Mouse (Mus musculus) forebrain, embryonic 10.5 days (tissue): ENCODE measurements around the gene Cd300ld5. TPM values are rescaled to one million over a fixed set of nuclear protein-coding genes. Genes with fewer than 3 reads are reported as not detected.

Experiments
- DNase-seq: peaks from one replicate; pipeline ENCODE4 v3.0.0-alpha.2; 2017; ENCODE audit warnings: low spot score; ENCODE audit errors: extremely low spot score
- H3K27ac ChIP-seq: fragments of 300-500 bp; sonication (generic); 2 replicates; pipeline ENCODE4 v1.5.1; 2016; ENCODE audit warnings: mild to moderate bottlenecking
- H3K27me3 ChIP-seq: fragments of 300-500 bp; sonication (generic); 2 replicates; pipeline ENCODE4 v1.6.1; 2016; ENCODE audit warnings: mild to moderate bottlenecking; ENCODE audit not compliant: poor library complexity, severe bottlenecking
- H3K36me3 ChIP-seq: fragments of 300-500 bp; sonication (generic); replicated peaks from 2 replicates; pipeline ENCODE4 v1.6.1; 2016; ENCODE audit warnings: mild to moderate bottlenecking, moderate library complexity
- H3K4me1 ChIP-seq: fragments of 300-500 bp; sonication (generic); 2 replicates; pipeline ENCODE4 v1.6.1; 2016
- H3K4me3 ChIP-seq: fragments of 300-500 bp; sonication (generic); 2 replicates; pipeline ENCODE4 v1.5.1; 2016; ENCODE audit warnings: mild to moderate bottlenecking, moderate library complexity
- H3K9me3 ChIP-seq: fragments of 300-500 bp; sonication (generic); 2 replicates; pipeline ENCODE4 v1.6.1; 2016; ENCODE audit warnings: mild to moderate bottlenecking, moderate library complexity
- WGBS: fragments of 180-500 bp; shearing (Covaris S2); methylation state at CpG from one replicate; pipeline ENCODE4 v1.1.7; 2016; 5-methylcytosine and 5-hydroxymethylcytosine counted together
- polyA plus RNA-seq: library from polyadenylated mRNA; unstranded; fragments of >200 nt; fragmentation: Nextera tagmentation; extraction: Ambion mirVana; gene quantifications from 2 replicates; pipeline ENCODE4 v1.2.1, GENCODE M21; 2016

Gene Cd300ld5
- polyA plus RNA-seq, 1 experiment from 2014 or later: not detected

DNA sequence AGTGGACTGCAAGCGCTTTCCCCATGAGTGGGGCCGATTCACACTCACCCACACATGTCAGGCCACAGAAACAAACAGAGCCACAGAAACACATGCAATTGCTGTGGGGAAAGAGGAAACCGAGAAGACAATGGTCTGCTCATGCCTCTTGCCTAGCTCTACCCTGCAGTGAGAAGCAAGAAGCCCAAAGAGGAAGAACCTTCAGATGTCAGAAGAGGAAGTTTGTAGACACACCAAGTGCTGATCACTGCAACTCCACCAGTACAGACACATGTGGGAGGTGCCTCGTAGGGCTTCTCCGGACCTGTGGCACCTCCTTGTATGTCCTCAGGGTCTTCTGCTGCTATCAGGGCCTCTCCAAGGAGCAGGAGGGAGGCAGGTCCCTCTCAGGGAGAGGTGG lies 33.5 kb downstream of the Cd300ld5 start:
- no peak overlapping the region for H3K4me3 ChIP-seq
- H3K27me3 ChIP-seq: no peaks in the 10 kb centered on the region
- no peak overlapping the region for H3K27ac ChIP-seq
- no peaks in the 10 kb centered on the region for H3K4me1 ChIP-seq
- no peaks in the 10 kb centered on the region for H3K9me3 ChIP-seq
- 91% methylated on average over 5 of the region's 5 CpGs for WGBS
- no peaks in the 10 kb centered on the region for H3K36me3 ChIP-seq
- no peak for DNase-seq

DNA sequence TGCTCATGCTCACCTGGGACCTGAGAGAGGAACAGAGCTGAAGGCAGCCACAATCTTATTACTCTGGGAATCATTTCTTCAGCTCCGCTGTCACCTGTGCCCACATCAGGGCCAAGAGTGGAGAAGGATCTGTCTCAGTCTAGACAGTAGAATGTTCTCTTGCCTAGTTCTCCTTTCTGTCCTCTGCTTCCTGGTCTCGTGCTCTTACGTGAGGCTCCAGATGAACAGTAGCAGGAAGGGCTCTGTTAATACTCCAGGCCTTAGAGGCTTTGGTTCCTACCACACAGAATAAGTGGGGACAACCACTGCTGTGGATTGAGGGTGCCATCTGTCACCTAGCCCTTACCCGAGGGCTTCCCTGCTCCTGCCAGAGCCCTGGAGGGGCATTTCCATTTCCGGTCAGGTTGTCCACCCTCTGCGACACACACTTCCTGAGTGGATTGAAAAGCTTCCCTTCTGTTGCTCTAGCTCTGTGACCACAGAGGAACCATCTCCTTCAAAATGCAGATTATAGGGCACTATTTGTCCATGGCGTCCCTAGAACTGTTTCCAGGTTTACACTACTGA lies 36.0 kb downstream of the Cd300ld5 start, which contains the start of gene Cd300c2:
Gene Cd300c2, minus strand, starts transcription at position 407 of the 567 bp plus-strand sequence.
- no peaks in the 10 kb centered on the region for H3K27me3 ChIP-seq
- DNase-seq: no peak
- no peaks in the 10 kb centered on the region for H3K4me1 ChIP-seq
- 90% methylated on average over 7 of the region's 7 CpGs for WGBS
- no peaks in the 10 kb centered on the region for H3K36me3 ChIP-seq
- H3K9me3 ChIP-seq: no peaks in the 10 kb centered on the region
- H3K4me3 ChIP-seq: no peak within 1 kb of the TSS
- no peak within 1 kb of the TSS for H3K27ac ChIP-seq

DNA sequence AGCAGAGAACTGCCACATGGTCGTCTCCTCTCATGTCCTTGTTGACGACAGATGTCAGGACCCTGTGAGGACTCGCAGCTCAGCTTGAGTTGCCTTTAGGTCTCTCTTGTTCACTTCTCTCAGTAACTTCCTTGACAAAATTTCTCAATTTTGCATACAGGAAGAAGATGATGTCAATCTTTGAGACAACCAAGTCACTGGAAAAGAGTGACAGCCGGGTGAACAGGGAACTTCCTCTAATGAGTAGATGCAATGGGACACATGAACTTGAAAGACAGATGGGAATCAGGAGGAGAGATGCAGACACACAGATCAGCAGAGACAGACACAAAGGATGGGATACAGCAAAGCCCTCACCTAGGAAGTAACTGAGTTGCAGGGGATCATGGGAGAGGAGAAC lies 47.8 kb downstream of the Cd300ld5 start, which contains the start of gene Cd300ld:
Gene Cd300ld, minus strand, starts transcription at position 130 of the 400 bp plus-strand sequence.
- no peaks in the 10 kb centered on the region for H3K4me1 ChIP-seq
- 85% methylated on average over 4 of the region's 4 CpGs for WGBS

DNA sequence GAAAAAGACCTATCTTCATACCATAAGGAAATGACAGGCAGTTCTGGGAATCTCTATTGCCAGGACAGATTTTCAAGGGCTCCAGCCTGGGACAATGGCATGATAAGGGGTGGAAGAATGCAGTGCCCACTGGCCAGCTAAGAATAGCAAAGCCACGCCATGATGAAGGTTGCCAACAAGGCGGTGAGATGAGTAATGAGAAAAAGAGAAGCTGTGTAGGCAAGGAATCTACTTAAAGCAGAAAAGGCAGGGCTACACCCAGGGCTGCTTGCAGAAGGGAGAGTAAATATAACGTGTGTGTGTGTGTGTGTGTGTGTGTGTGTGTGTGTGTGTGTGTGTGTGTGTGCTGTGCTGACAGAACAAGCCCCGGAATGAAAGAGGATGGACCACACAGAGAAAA lies 55.7 kb downstream of the Cd300ld5 start:
- Histone ChIP-seq H3K4me3 (no peak overlapping the region), H3K27ac (no peak overlapping the region), H3K27me3 (no peaks in the 10 kb centered on the region), H3K4me1 (no peaks in the 10 kb centered on the region), H3K9me3 (peaks cover 38% of the 10 kb centered on the region), H3K36me3 (no peaks in the 10 kb centered on the region)
- WGBS: 85% methylated on average over 4 of the region's 4 CpGs
- no peak for DNase-seq

More for the DNA sequence above, 47.8 kb downstream of the Cd300ld5 start, which contains the start of gene Cd300ld:
- Histone ChIP-seq H3K9me3 (no peaks in the 10 kb centered on the region), H3K27me3 (no peaks in the 10 kb centered on the region), H3K27ac (no peak within 1 kb of the TSS), H3K4me3 (no peak within 1 kb of the TSS), H3K36me3 (no peaks in the 10 kb centered on the region)
- DNase-seq: no peak

Other genes with a start within 250 kb of the Cd300ld5 start
- 20.7 and 20.8 TPM in 2 replicates for gene Btbd17, start 241.8 kb downstream of the Cd300ld5 start, polyA plus RNA-seq
- gene Gpr142, start 238.8 kb downstream of the Cd300ld5 start, polyA plus RNA-seq: 0.21 TPM in 1 of 2 replicates, not detected in the other
- 31.7 and 32.3 TPM in 2 replicates for gene Gprc5c, start 186.6 kb downstream of the Cd300ld5 start, polyA plus RNA-seq
- 0.42 and 1.3 TPM in 2 replicates for gene Cd300a, start 147.7 kb downstream of the Cd300ld5 start, polyA plus RNA-seq
- gene Cd300lb, start 103.4 kb downstream of the Cd300ld5 start, polyA plus RNA-seq: not detected in 2 replicates
- not detected in 2 replicates for gene Cd300c, start 68.6 kb downstream of the Cd300ld5 start, polyA plus RNA-seq
- 0.17 TPM in 1 of 2 replicates, not detected in the other for gene Cd300ld, start 47.8 kb downstream of the Cd300ld5 start, polyA plus RNA-seq
- 0.20 and 0.41 TPM in 2 replicates for gene Cd300c2, start 35.9 kb downstream of the Cd300ld5 start, polyA plus RNA-seq
- not detected in 2 replicates for gene Cd300ld2, start 21.6 kb downstream of the Cd300ld5 start, polyA plus RNA-seq
- not detected in 2 replicates for gene Cd300ld4, start 10.8 kb downstream of the Cd300ld5 start, polyA plus RNA-seq
- gene Cd300ld3, start 10.6 kb upstream of the Cd300ld5 start, polyA plus RNA-seq: not detected in 2 replicates
- not detected in 2 replicates for gene Cd300e, start 24.4 kb upstream of the Cd300ld5 start, polyA plus RNA-seq
- gene Rab37, start 53.7 kb upstream of the Cd300ld5 start, polyA plus RNA-seq: 0.76 and 0.90 TPM in 2 replicates
- 0.09 and 0.10 TPM in 2 replicates for gene Cd300lf, start 96.2 kb upstream of the Cd300ld5 start, polyA plus RNA-seq
- 36.6 and 38.1 TPM in 2 replicates for gene Slc9a3r1, start 125.6 kb upstream of the Cd300ld5 start, polyA plus RNA-seq
- 8.7 and 8.8 TPM in 2 replicates for gene Tmem104, start 149.7 kb upstream of the Cd300ld5 start, polyA plus RNA-seq
- gene Nat9, start 150.1 kb upstream of the Cd300ld5 start, polyA plus RNA-seq: 16.9 and 20.6 TPM in 2 replicates
- gene Grin2c, start 229.5 kb upstream of the Cd300ld5 start, polyA plus RNA-seq: not detected in 2 replicates
- 16.3 and 17.5 TPM in 2 replicates for gene Fdxr, start 239.3 kb upstream of the Cd300ld5 start, polyA plus RNA-seq